Mouse (Mus musculus): Measurements from ENCODE around the gene Cypt3. TPM values are rescaled to one million over a fixed set of nuclear protein-coding genes. Genes with fewer than 3 reads are reported as not detected.

Cypt3 gene
- total RNA-seq (2014; rRNA removed) (not detected in 2 replicates), polyA plus RNA-seq (2015; fragmentation: Nextera tagmentation; extraction: Ambion mirVana) (not detected in 2 replicates)

GRCm38 (mm10) chrX:153558293-153558692, at the start of gene Cypt3:
Gene Cypt3, plus strand, starts transcription at chrX:153558593.
- H3K4me3 ChIP-seq (ENCODE audit: low read depth, low read length), result no peak within 1 kb of the TSS
- no peaks in the 10 kb centered on the region for H3K36me3 ChIP-seq (ENCODE audit: insufficient read depth)
- no peaks in the 10 kb centered on the region for H3K4me1 ChIP-seq (ENCODE audit: insufficient read depth)
- no peak within 1 kb of the TSS for H3K4me2 ChIP-seq (ENCODE audit: low read depth)
- no peaks in the 10 kb centered on the region for H3K9me3 ChIP-seq (ENCODE audit: low read length)
- no peak for ATAC-seq
- no peak within 1 kb of the TSS for H3K9ac ChIP-seq
- DNase-seq, result no peak
- 79% methylated on average over 7 of the region's 7 CpGs for WGBS
- H3K27ac ChIP-seq (ENCODE audit: low read depth, low read length), result no peak within 1 kb of the TSS
- no peak for TF ChIP-seq CTCF (IDR thresholded peaks at IDR 0.05; ENCODE audit: low read depth)
- H3K27me3 ChIP-seq (ENCODE audit: insufficient read depth, low read length), result no peaks in the 10 kb centered on the region

GRCm38 (mm10) chrX:153515491-153515890, 42.9 kb upstream of the Cypt3 start:
- TF ChIP-seq CTCF (IDR thresholded peaks at IDR 0.05; ENCODE audit: low read depth), result no peak
- H3K4me1 ChIP-seq (ENCODE audit: insufficient read depth), result no peaks in the 10 kb centered on the region
- H3K4me3 ChIP-seq (ENCODE audit: low read depth, low read length), result no peak overlapping the region
- H3K27ac ChIP-seq (ENCODE audit: low read depth, low read length), result no peak overlapping the region
- H3K4me2 ChIP-seq (ENCODE audit: low read depth), result no peak overlapping the region
- H3K9ac ChIP-seq, result no peak overlapping the region
- H3K9me3 ChIP-seq (ENCODE audit: low read length), result no peaks in the 10 kb centered on the region
- no peaks in the 10 kb centered on the region for H3K36me3 ChIP-seq (ENCODE audit: insufficient read depth)
- ATAC-seq (no peak), DNase-seq (no peak)
- WGBS, result 92% methylated on average over 5 of the region's 5 CpGs
- no peaks in the 10 kb centered on the region for H3K27me3 ChIP-seq (ENCODE audit: insufficient read depth, low read length)

GRCm38 (mm10) chrX:153528399-153528798, 30.0 kb upstream of the Cypt3 start:
- no peaks in the 10 kb centered on the region for H3K9me3 ChIP-seq (ENCODE audit: low read length)
- H3K36me3 ChIP-seq (ENCODE audit: insufficient read depth), result no peaks in the 10 kb centered on the region
- WGBS, result 18% methylated on average over 2 of the region's 2 CpGs
- no peak overlapping the region for H3K4me2 ChIP-seq (ENCODE audit: low read depth)
- H3K4me3 ChIP-seq (ENCODE audit: low read depth, low read length), result no peak overlapping the region
- H3K27me3 ChIP-seq (ENCODE audit: insufficient read depth, low read length), result no peaks in the 10 kb centered on the region
- ATAC-seq (no peak), DNase-seq (peak; percentile 31)
- H3K9ac ChIP-seq, result no peak overlapping the region
- TF ChIP-seq CTCF (IDR thresholded peaks at IDR 0.05; ENCODE audit: low read depth), result peak; percentile 43
- H3K4me1 ChIP-seq (ENCODE audit: insufficient read depth), result no peaks in the 10 kb centered on the region
- H3K27ac ChIP-seq (ENCODE audit: low read depth, low read length), result no peak overlapping the region

- no peak overlapping the region for H3K4me2 ChIP-seq (ENCODE audit: low read depth)
- TF ChIP-seq CTCF (IDR thresholded peaks at IDR 0.05; ENCODE audit: low read depth), result no peak
- no peak for ATAC-seq
- WGBS, result 30% methylated on average over 2 of the region's 2 CpGs
- H3K27ac ChIP-seq (ENCODE audit: low read depth, low read length), result no peak overlapping the region
- H3K9me3 ChIP-seq (ENCODE audit: low read length), result no peaks in the 10 kb centered on the region
- no peaks in the 10 kb centered on the region for H3K36me3 ChIP-seq (ENCODE audit: insufficient read depth)
- no peak overlapping the region for H3K4me3 ChIP-seq (ENCODE audit: low read depth, low read length)
- H3K9ac ChIP-seq, result no peak overlapping the region
- no peaks in the 10 kb centered on the region for H3K27me3 ChIP-seq (ENCODE audit: insufficient read depth, low read length)
- H3K4me1 ChIP-seq (ENCODE audit: insufficient read depth), result no peaks in the 10 kb centered on the region
- DNase-seq, result no peak
Observed at GRCm38 (mm10) chrX:153556634-153557033, 1.8 kb upstream of the Cypt3 start.

- WGBS, result 45% methylated on average over 1 of the region's 1 CpGs
- no peak overlapping the region for H3K4me3 ChIP-seq (ENCODE audit: low read depth, low read length)
- H3K27me3 ChIP-seq (ENCODE audit: insufficient read depth, low read length), result no peaks in the 10 kb centered on the region
- DNase-seq (no peak), ATAC-seq (no peak)
- no peak for TF ChIP-seq CTCF (IDR thresholded peaks at IDR 0.05; ENCODE audit: low read depth)
- H3K27ac ChIP-seq (ENCODE audit: low read depth, low read length), result no peak overlapping the region
- no peaks in the 10 kb centered on the region for H3K9me3 ChIP-seq (ENCODE audit: low read length)
- H3K4me2 ChIP-seq (ENCODE audit: low read depth), result no peak overlapping the region
- H3K36me3 ChIP-seq (ENCODE audit: insufficient read depth), result no peaks in the 10 kb centered on the region
- H3K9ac ChIP-seq, result no peak overlapping the region
- H3K4me1 ChIP-seq (ENCODE audit: insufficient read depth), result no peaks in the 10 kb centered on the region
Observed at GRCm38 (mm10) chrX:153564650-153565049, 6.3 kb downstream of the Cypt3 start.

GRCm38 (mm10) chrX:153599583-153599982, 41.2 kb downstream of the Cypt3 start:
- Histone ChIP-seq H3K9ac (no peak overlapping the region), H3K27me3 (ENCODE audit: insufficient read depth, low read length) (no peaks in the 10 kb centered on the region), H3K4me1 (ENCODE audit: insufficient read depth) (no peaks in the 10 kb centered on the region), H3K9me3 (ENCODE audit: low read length) (no peaks in the 10 kb centered on the region), H3K4me3 (ENCODE audit: low read depth, low read length) (no peak overlapping the region), H3K4me2 (ENCODE audit: low read depth) (no peak overlapping the region), H3K36me3 (ENCODE audit: insufficient read depth) (no peaks in the 10 kb centered on the region), H3K27ac (ENCODE audit: low read depth, low read length) (no peak overlapping the region)
- WGBS, result 61% methylated on average over 2 of the region's 2 CpGs
- ATAC-seq (no peak), DNase-seq (no peak)
- TF ChIP-seq CTCF (IDR thresholded peaks at IDR 0.05; ENCODE audit: low read depth), result no peak; the same call in 1 of the 2 replicates

Other genes starting within 250 kb of the Cypt3 start
- gene Ubqln2, start 60.4 kb upstream of the Cypt3 start, total RNA-seq (2014; rRNA removed), result 52.2 and 87.1 TPM in 2 replicates
- gene Ubqln2, start 60.4 kb upstream of the Cypt3 start, polyA plus RNA-seq (2015; fragmentation: Nextera tagmentation; extraction: Ambion mirVana), result 41.2 and 53.9 TPM in 2 replicates
- gene Kctd12b, start 137.8 kb downstream of the Cypt3 start, total RNA-seq (2014; rRNA removed), result 3.7 and 5.0 TPM in 2 replicates
- gene Kctd12b, start 137.8 kb downstream of the Cypt3 start, polyA plus RNA-seq (2015; fragmentation: Nextera tagmentation; extraction: Ambion mirVana), result 1.5 and 2.7 TPM in 2 replicates
- 73.1 and 73.5 TPM in 2 replicates for gene Nbdy, start 165.0 kb downstream of the Cypt3 start, total RNA-seq (2014; rRNA removed)
- gene Nbdy, start 165.0 kb downstream of the Cypt3 start, polyA plus RNA-seq (2015; fragmentation: Nextera tagmentation; extraction: Ambion mirVana), result 164 and 177 TPM in 2 replicates